In the genomic region with DNA sequence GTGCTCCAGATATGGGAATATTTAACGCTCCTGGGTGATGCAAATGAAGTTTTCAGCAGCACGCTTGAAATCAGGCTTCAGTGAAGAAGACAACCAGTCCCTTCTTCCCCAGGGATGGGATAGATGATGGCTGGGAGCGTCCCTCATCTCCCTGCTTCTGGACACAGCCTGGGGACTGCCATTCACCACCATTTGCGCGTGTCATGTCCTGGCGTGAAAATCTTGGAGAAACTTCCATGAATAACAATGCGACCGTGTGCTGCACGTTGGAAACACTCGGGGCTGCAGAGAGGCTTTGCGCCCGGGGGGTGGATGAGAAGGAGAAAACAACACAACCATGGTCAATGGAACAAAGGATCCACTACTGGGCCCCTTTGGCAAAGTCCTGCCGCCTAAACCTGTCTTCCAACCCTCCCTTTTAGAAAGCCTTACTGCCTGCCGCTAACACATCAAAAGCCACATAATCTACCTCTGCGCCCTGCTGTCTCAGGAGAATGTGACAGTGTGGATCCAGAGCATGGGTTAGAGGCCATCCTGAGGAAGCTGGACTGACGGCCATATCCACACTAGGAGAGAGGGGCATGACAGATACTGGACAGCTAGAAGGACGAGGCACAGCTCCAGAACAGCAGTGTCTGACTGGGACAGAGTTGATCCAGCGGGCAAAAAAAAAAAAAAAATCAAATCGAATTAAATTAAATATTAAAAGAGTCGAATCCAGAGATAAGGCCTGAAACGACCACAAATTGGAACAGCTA, we compare ENCODE assay signal across 15 mouse cellular contexts. TPM values are rescaled to one million over a fixed set of nuclear protein-coding genes. Genes with fewer than 3 reads are reported as not detected.
DNase-seq lines count a peak whose midpoint lies in the region; ATAC-seq lines count a peak whose summit lies in the region.
"Had no signal": no experiment of that assay in that cellular context is flagged by ENCODE, and none has a peak within 500 bp of the region (broad histone marks: within the 10 kb centered on the region; RNA-seq: fewer than 3 reads in every experiment).

No protein-coding gene starts in this region.

- H3K4me3 ChIP-seq in intestine, embryonic 14.5 days (ENCODE audit: low read depth, low read length), result no peak overlapping the region
- no peak overlapping the region for H3K4me3 ChIP-seq in intestine, embryonic 16.5 days (ENCODE audit: low read length)
- no peak overlapping the region for H3K4me3 ChIP-seq in hindbrain, embryonic 11.5 days (ENCODE audit: low read depth, low read length)
- no peak overlapping the region for H3K4me3 ChIP-seq in midbrain, embryonic 11.5 days (ENCODE audit: low read depth, low read length)
- no peak overlapping the region for H3K4me3 ChIP-seq in neural tube, embryonic 15.5 days (replicated peaks)
- H3K4me3 ChIP-seq: liver, embryonic 13.5 days; lung, embryonic 15.5 days had no signal

- H3K27me3 ChIP-seq in intestine, embryonic 14.5 days (replicated peaks; ENCODE audit: control insufficient read depth, insufficient read depth, low read length), result no peaks in the 10 kb centered on the region
- H3K27me3 ChIP-seq in intestine, embryonic 16.5 days (replicated peaks; ENCODE audit: control insufficient read depth, insufficient read depth, low read length), result no peaks in the 10 kb centered on the region
- no peaks in the 10 kb centered on the region for H3K27me3 ChIP-seq in hindbrain, embryonic 11.5 days (ENCODE audit: control insufficient read depth, insufficient read depth, low read length)
- H3K27me3 ChIP-seq in midbrain, embryonic 11.5 days (ENCODE audit: control insufficient read depth, insufficient read depth, low read length), result no peaks in the 10 kb centered on the region
- no peaks in the 10 kb centered on the region for H3K27me3 ChIP-seq in neural tube, embryonic 15.5 days (replicated peaks)
- H3K27me3 ChIP-seq: liver, embryonic 13.5 days; lung, embryonic 15.5 days had no signal

- no peaks in the 10 kb centered on the region for H3K9me3 ChIP-seq in intestine, embryonic 14.5 days (ENCODE audit: control insufficient read depth, low read length)
- H3K9me3 ChIP-seq in intestine, embryonic 16.5 days (ENCODE audit: control insufficient read depth, low read length), result no peaks in the 10 kb centered on the region
- no peaks in the 10 kb centered on the region for H3K9me3 ChIP-seq in hindbrain, embryonic 11.5 days (ENCODE audit: control insufficient read depth, low read length)
- H3K9me3 ChIP-seq in midbrain, embryonic 11.5 days (ENCODE audit: control insufficient read depth, low read length), result no peaks in the 10 kb centered on the region
- no peaks in the 10 kb centered on the region for H3K9me3 ChIP-seq in neural tube, embryonic 15.5 days (replicated peaks)
- H3K9me3 ChIP-seq: liver, embryonic 13.5 days; lung, embryonic 15.5 days had no signal

- peak; percentile 47 for DNase-seq in intestine, embryonic 14.5 days (ENCODE audit: low spot score)
- no peak for DNase-seq in hindbrain, embryonic 11.5 days (ENCODE audit: low spot score)
- DNase-seq in midbrain, embryonic 11.5 days (ENCODE audit: low spot score, missing footprints), result peak; percentile 89
- no peak for DNase-seq in kidney, postnatal 25 days
- DNase-seq in thymus, postnatal 36 days, result no peak
- DNase-seq: cerebellum, postnatal 10 days; embryo, embryonic 11 days; gastrocnemius, postnatal 14 days; layer of hippocampus, postnatal 36 days; liver, embryonic 13.5 days; thymus, adult 18-20 months had no signal

- ATAC-seq in intestine, embryonic 14.5 days (replicated peaks; ENCODE audit: low FRiP score, low TSS enrichment, low read depth), result no peak
- no peak for ATAC-seq in intestine, embryonic 16.5 days
- ATAC-seq in hindbrain, embryonic 11.5 days (ENCODE audit: low FRiP score), result peak; percentile 50
- peak; percentile 60 for ATAC-seq in midbrain, embryonic 11.5 days (ENCODE audit: low FRiP score)
- ATAC-seq in neural tube, embryonic 15.5 days (ENCODE audit: low FRiP score), result peak; percentile 28; the same call in 1 of the 2 replicates
- ATAC-seq: inflammation-experienced regulatory T-cells, adult 6 months had no signal

- H3K4me1 ChIP-seq in intestine, embryonic 14.5 days (replicated peaks; ENCODE audit: control insufficient read depth, insufficient read depth, low read length), result peaks cover 28% of the 10 kb centered on the region; the same call in 1 of the 2 replicates
- peaks cover 26% of the 10 kb centered on the region for H3K4me1 ChIP-seq in intestine, embryonic 16.5 days (ENCODE audit: control insufficient read depth, insufficient read depth, low read length)
- peaks cover 5% of the 10 kb centered on the region; the same call in 1 of the 2 replicates for H3K4me1 ChIP-seq in hindbrain, embryonic 11.5 days (replicated peaks; ENCODE audit: control insufficient read depth, insufficient read depth, low read length)
- H3K4me1 ChIP-seq in midbrain, embryonic 11.5 days (ENCODE audit: control insufficient read depth, insufficient read depth, low read length), result peaks cover 28% of the 10 kb centered on the region
- H3K4me1 ChIP-seq in neural tube, embryonic 15.5 days, result peaks cover 24% of the 10 kb centered on the region

- 82% methylated on average over 21 of the region's 21 CpGs for WGBS in intestine, embryonic 14.5 days
- WGBS in intestine, embryonic 16.5 days, result 81% methylated on average over 21 of the region's 21 CpGs
- 51% methylated on average over 21 of the region's 21 CpGs for WGBS in hindbrain, embryonic 11.5 days
- WGBS in midbrain, embryonic 11.5 days, result 36% methylated on average over 21 of the region's 21 CpGs
- whole genome bisulfite sequencing in neural tube, embryonic 15.5 days, result 51% methylated on average over 21 of the region's 21 CpGs

- no peak overlapping the region for H3K9ac ChIP-seq in intestine, embryonic 14.5 days (ENCODE audit: low read length)
- no peak overlapping the region for H3K9ac ChIP-seq in intestine, embryonic 16.5 days (ENCODE audit: low read depth, low read length)
- H3K9ac ChIP-seq in hindbrain, embryonic 11.5 days (ENCODE audit: low read depth, low read length), result no peak overlapping the region
- 0 out of 2 replicates have a peak overlapping the region, but pooled peaks have one; percentile 38 for H3K9ac ChIP-seq in midbrain, embryonic 11.5 days (ENCODE audit: low read length)
- H3K9ac ChIP-seq in neural tube, embryonic 15.5 days (replicated peaks), result no peak overlapping the region
- H3K9ac ChIP-seq: liver, embryonic 13.5 days; lung, embryonic 15.5 days had no signal

- H3K36me3 ChIP-seq in intestine, embryonic 14.5 days (ENCODE audit: control insufficient read depth, insufficient read depth, low read length), result 0 out of 2 replicates have a peak, but pooled peaks cover 3% of the 10 kb centered on the region
- H3K36me3 ChIP-seq in intestine, embryonic 16.5 days (ENCODE audit: control insufficient read depth, insufficient read depth, low read length), result no peaks in the 10 kb centered on the region
- no peaks in the 10 kb centered on the region for H3K36me3 ChIP-seq in hindbrain, embryonic 11.5 days (ENCODE audit: control insufficient read depth, insufficient read depth, low read length)
- H3K36me3 ChIP-seq in midbrain, embryonic 11.5 days (ENCODE audit: control insufficient read depth, insufficient read depth, low read length), result no peaks in the 10 kb centered on the region
- no peaks in the 10 kb centered on the region for H3K36me3 ChIP-seq in neural tube, embryonic 15.5 days
- H3K36me3 ChIP-seq: lung, embryonic 15.5 days had no signal

- H3K4me2 ChIP-seq in intestine, embryonic 14.5 days (ENCODE audit: low read length), result no peak overlapping the region
- H3K4me2 ChIP-seq in intestine, embryonic 16.5 days (ENCODE audit: low read depth, low read length), result no peak overlapping the region
- no peak overlapping the region for H3K4me2 ChIP-seq in hindbrain, embryonic 11.5 days (replicated peaks; ENCODE audit: low read depth, low read length)
- no peak overlapping the region for H3K4me2 ChIP-seq in midbrain, embryonic 11.5 days
- no peak overlapping the region for H3K4me2 ChIP-seq in neural tube, embryonic 15.5 days
- H3K4me2 ChIP-seq: liver, embryonic 13.5 days; lung, embryonic 15.5 days had no signal

- H3K27ac ChIP-seq in intestine, embryonic 14.5 days (ENCODE audit: low read depth), result no peak overlapping the region
- H3K27ac ChIP-seq in intestine, embryonic 16.5 days (ENCODE audit: low read length), result no peak overlapping the region
- H3K27ac ChIP-seq in hindbrain, embryonic 11.5 days (ENCODE audit: low read depth, low read length), result no peak overlapping the region
- peak overlapping the region; percentile 9; the same call in 1 of the 2 replicates for H3K27ac ChIP-seq in midbrain, embryonic 11.5 days (ENCODE audit: low read depth, low read length)
- H3K27ac ChIP-seq in neural tube, embryonic 15.5 days (replicated peaks), result no peak overlapping the region
- H3K27ac ChIP-seq: liver, embryonic 13.5 days; lung, embryonic 15.5 days had no signal

RNA-seq across cellular contexts. Expression of a gene that starts 8.0 kb away (rescaled TPM):
- polyA plus RNA-seq in intestine, embryonic 14.5 days (2014; fragmentation: Nextera tagmentation; extraction: Ambion mirVana), result 32.8 and 34.9 TPM in 2 replicates
- 4.5 and 6.6 TPM in 2 replicates for polyA plus RNA-seq in intestine, embryonic 16.5 days (2015; fragmentation: Nextera tagmentation; extraction: Ambion mirVana)
- polyA plus RNA-seq in hindbrain, embryonic 11.5 days (2014; fragmentation: Nextera tagmentation; extraction: Ambion mirVana), result 31.6 and 39.5 TPM in 2 replicates
- polyA plus RNA-seq in midbrain, embryonic 11.5 days (2014; fragmentation: Nextera tagmentation; extraction: Ambion mirVana), result 37.3 and 41.2 TPM in 2 replicates
- polyA plus RNA-seq in neural tube, embryonic 15.5 days (2015; fragmentation: Nextera tagmentation; extraction: Ambion mirVana), result 12.1 and 13.8 TPM in 2 replicates
- polyA plus RNA-seq: inflammation-experienced regulatory T-cells, adult 6 months had no signal

Comparison
In these comparisons a context has a peak if more than half of its experiments do, and no peak if none do; other contexts are left out.
1. ATAC-seq: peak in hindbrain, embryonic 11.5 days (single experiment), midbrain, embryonic 11.5 days (single experiment) and neural tube, embryonic 15.5 days (single experiment); none in intestine, embryonic 14.5 days (single experiment) and intestine, embryonic 16.5 days (single experiment).
2. DNase-seq: peak in intestine, embryonic 14.5 days (single experiment) and midbrain, embryonic 11.5 days (single experiment); none in hindbrain, embryonic 11.5 days (single experiment), kidney, postnatal 25 days (0 of 2) and thymus, postnatal 36 days (0 of 2).